Mouse (Mus musculus) B cell, adult 2 months (primary cell): ENCODE measurements around the gene Cdpf1.

Experiments
- DNase-seq, 2 experiments: peaks; one replicate each; pipeline ENCODE4 v3.0.0; 2022

The Cdpf1 gene

GRCm38 (mm10) chr15:85811535-85812277, at the start of gene Cdpf1:
Gene Cdpf1 (minus strand): TSS chr15:85811697.
- peak; percentile 99 for DNase-seq

DNA sequence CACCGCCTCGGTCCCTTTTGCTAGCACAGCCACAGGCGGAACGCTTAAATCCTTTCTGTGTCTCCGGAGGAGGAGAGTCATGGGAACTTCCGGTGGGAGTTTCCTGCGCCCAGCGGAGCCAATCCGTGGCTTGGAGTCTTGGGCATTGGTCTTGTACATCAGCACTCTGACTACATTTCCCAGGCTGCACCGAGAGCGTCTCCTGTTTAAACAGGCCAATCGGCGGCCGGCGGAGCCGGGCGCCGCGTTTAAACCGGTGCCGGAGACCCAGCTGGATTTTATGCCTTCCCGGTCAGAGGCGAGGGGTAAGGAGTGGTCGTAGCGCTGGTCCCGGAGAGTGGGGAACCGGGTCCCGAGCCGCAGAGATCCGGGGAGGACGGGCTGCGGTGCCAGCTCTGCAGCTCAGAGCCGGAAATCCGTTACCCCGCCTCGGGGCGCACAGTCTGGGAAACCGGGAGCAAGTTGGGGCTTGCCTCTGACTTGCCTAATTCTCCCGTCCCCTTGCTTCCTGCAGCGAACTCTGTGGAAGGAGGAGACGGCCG, 48.1 kb upstream of the Cdpf1 start, which contains the start of gene Gtse1:
Gene Gtse1, plus strand, starts transcription at position 256 of the 542 bp plus-strand sequence.
- peak; percentile 88 to 90 for DNase-seq

DNA sequence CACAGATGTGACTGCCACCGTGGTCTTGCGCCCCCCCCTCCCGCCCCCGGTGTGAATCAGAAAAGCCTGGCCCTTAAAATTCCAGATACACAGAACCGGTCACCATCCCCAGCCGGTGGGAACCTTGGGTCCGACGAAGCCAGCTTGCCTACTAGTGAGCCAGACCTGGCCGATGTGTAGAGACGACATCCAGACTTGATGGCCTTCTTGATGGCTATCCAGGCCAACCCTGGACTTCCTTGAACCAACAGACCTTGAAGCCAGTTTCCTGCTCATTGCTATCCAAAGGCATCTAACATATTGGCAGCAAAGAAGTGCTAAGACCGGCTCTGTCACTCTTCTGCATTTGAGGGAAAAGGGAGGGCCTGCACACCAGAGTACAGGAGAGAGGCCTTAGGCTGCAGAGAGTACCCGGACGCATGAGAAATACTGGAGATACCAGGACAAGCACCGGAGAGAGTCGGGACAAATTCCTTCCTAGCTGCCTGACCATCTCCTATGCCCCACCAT, 47.5 kb upstream of the Cdpf1 start:
- no peak for DNase-seq

DNA sequence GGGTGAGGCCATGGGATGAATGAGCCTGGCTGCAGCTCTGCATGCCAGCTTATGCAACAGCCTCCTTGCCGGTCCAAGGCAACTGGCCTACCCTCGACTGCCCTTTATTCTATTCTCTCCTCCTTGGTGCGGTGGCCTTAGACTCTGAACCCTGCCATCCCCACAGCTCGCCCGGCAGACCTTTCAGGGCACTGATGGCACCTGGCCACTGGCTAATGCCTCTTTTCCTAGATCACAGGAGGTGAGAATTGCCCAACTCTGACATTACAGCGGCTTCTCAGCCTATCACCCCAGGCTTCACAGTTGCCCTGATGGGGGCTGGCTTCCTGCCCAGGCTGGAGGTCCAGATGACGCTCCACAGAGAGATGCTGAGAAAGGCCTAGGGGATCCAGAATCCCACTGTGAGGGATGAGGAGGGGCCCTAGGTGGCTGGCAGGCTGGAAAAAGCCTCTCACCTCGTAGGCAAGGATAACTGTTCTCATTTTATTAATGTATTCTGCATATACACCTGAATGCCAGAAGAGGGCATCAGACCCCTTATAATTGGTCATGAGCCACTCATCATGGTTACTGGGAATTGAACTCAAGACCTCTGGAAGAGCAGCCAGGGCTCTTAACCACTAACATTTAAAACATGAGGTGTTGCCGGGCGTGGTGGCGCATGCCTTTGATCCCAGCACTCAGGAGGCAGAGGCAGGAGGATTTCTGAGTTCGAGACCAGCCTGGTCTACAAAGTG, 40.3 kb upstream of the Cdpf1 start:
- DNase-seq = no peak

GRCm38 (mm10) chr15:85845071-85845470, 33.6 kb upstream of the Cdpf1 start:
- DNase-seq = no peak

DNA sequence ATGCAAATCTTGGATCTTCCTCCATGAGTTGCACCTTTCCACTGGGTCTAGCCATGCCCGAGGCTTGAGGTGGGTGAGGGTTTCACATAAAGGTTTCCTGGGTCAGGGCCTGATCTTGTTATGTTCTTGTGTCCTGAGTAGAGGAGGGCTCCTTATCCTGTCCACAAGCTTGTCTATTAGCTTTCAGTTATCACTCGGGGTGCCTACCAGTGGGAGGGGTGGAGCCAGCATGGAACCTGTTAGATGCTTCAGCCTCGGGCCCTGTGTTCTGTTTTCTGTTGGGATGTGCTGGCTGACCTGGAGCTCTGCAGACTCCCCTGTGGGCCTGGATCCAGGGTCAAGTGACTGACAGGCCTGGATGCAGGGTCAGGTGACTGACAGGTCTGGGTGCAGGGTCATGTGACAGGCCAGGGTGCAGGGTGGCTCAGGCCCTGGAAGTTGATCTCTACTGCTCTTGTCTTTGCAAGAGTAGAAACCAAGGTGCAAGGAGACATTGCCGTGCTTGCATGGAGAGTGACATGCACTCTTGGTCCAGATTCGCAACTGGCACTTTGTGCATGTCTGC, 30.4 kb upstream of the Cdpf1 start:
- no peak for DNase-seq

- peak; percentile 46 to 53 for DNase-seq
These were observed 29.5 kb upstream of the Cdpf1 start for GRCm38 (mm10) chr15:85840983-85841382.

GRCm38 (mm10) chr15:85836887-85837286, 25.4 kb upstream of the Cdpf1 start:
- DNase-seq = no peak

GRCm38 (mm10) chr15:85835335-85835734, 23.8 kb upstream of the Cdpf1 start:
- DNase-seq = peak; percentile 22 to 29

DNA sequence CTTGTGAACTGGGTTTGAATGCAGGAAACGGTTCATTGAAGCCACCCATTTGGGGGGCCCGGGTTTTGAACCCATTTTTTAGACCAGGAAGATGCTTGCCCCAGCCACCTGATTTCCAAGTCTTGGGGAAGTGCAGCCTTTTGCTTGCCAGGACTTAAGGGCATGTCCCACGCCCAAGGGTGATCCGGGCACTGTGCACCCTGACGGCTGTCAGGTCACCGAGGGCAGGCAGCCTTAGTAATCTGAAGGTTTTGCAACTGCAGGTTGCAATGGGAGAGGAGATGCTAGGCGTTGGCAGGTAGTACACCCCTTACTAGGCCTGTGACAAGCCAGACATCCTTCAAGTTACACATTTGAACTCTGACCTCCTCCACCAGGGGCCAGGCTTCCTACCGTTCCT, 21.1 kb upstream of the Cdpf1 start:
- no peak for DNase-seq

DNA sequence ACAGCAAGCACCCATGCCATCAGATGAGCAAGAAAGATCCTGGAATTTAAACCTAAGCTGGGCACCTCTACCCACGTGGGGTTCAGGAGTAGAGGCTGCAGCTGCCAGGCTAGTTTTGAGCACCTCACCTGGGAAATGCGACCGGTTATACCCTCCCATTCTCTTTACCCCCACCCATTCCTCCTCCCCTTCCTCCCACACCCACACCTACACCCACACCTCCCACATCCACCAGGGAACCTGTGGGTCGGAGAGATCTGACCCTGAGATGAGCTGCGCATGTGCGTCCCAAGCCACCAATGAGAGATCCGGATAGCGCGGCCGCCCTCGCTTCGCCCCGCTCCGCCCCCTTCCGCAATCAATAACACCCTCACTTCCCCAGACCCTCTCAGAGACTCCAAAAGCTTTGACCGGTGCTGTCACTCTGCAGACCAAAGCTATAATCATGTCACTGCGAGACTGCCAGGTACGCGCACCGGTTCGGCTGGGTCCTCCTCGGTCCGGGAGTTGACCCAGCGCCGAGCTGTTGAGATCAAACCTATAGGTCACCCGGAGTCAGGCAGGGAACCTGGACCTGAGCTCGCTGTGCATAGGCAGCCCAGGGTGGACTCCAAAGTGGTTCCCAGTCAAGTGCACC, 20.6 kb upstream of the Cdpf1 start, which contains the start of gene Ttc38:
Gene Ttc38, plus strand, starts transcription at position 353 of the 637 bp plus-strand sequence.
- DNase-seq = peak; percentile 77 to 78

- no peak for DNase-seq
These were observed 18.0 kb upstream of the Cdpf1 start for GRCm38 (mm10) chr15:85829470-85829869.

GRCm38 (mm10) chr15:85828071-85828470, 16.6 kb upstream of the Cdpf1 start:
- no peak for DNase-seq

GRCm38 (mm10) chr15:85826676-85827075, 15.2 kb upstream of the Cdpf1 start:
- no peak for DNase-seq

DNA sequence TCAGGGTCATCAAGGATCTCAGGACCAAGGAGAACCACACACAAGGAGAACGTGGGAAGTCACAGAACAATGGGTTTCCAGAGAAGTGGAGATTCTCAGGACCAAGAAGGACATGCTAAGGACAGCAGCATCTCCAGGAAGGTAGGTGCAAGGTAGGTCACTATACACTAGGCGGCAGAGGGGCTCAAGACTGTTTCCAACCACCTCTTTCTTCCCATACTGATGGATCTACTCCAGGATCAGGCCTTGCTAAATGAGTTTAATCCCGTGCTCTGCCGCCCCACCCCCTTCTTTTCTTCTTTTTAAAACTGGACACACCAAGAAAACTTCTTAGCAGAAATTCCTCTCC, 10.5 kb upstream of the Cdpf1 start:
- DNase-seq = no peak

GRCm38 (mm10) chr15:85821203-85822010, 9.9 kb upstream of the Cdpf1 start, which contains the start of gene Pkdrej:
Gene Pkdrej (minus strand): TSS chr15:85821734.
- no peak for DNase-seq

- DNase-seq = no peak
These were observed 1.9 kb upstream of the Cdpf1 start for GRCm38 (mm10) chr15:85813428-85813827.

DNA sequence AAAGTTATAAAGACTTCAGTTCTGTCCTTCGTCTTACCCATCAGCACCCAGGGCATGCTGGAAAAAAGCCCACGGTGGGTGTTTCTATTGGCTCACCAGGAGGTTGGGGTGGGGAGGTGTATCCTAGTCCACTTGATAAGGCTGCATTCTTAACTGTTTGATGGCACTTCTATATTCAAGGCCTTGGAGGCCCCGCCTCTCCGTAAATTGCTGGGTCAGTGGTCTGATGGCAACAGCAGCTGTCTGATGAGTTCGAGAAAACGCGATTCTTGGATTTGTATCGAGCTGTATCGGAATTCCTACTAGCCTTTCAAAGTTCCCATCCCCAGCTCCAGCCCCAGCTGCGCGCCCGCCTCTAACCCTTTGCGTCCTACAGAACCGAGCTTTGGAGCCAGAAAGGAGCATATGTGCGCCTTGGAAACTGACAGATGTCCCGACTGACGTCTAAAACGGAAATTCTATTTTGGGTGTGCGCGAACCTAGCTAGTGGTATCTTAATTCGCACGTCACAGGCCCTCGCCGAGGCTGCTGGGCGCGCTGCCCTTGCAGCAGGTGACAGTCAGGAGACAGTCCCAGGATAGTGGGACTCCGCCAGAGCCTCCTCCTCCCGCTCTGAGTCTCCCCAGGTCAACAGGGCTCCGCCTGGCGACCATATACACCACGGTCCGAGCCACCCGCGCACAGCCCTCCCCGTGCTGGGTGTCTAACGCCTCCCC, 533 bp downstream of the Cdpf1 start:
- peak; percentile 69 to 71 for DNase-seq

- no peak for DNase-seq
These were observed 1.1 kb downstream of the Cdpf1 start for GRCm38 (mm10) chr15:85810462-85810805.

- DNase-seq = no peak
These were observed 2.4 kb downstream of the Cdpf1 start for GRCm38 (mm10) chr15:85809091-85809490.

DNA sequence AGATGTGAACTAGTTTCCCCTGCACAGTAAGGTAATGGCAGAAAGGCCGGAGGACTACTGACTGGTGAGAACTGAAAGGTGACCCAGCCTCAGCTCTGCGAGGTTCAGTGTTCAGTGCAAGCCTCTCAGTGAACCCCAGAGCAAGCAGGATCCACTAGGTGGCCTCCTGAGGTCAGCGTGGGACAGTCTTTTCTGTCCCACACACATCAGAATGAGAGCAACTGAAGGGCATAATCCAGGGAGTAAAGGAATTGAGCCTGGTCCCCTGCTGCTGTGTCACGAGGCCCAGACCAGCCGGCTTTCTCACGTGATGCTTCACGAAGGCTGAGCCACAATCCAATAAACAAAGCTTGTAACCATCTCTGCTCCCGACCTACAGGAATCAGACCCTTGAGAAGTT, 3.1 kb downstream of the Cdpf1 start:
- DNase-seq = no peak
